In the genomic region with DNA sequence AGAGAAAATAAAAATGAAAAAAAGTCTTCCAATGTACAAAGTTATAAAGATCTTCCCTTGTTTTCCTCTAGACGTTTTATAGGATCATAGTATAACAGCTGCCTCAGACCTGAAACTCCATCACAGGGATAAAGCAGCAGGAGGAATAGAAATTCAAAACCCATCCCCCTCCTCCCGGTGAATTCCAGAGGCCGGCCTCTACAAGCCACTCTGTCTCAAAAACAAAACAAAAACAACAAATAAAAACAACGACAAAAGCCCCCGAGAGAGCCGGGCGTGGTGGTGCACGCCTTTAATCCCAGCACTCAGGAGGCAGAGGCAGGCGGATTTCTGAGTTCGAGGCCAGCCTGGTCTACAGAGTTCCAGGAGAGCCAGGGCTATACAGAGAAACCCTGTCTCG, we compare ENCODE assay signal across 12 mouse cellular contexts. TPM values are rescaled to one million over a fixed set of nuclear protein-coding genes. Genes with fewer than 3 reads are reported as not detected.
DNase-seq lines count a peak whose midpoint lies in the region; ATAC-seq and TF ChIP-seq lines count a peak whose summit lies in the region.
"Had no signal": no experiment of that assay in that cellular context is flagged by ENCODE, and none has a peak within 500 bp of the region (broad histone marks: within the 10 kb centered on the region; RNA-seq: fewer than 3 reads in every experiment).

No protein-coding gene starts in this region.

- peak overlapping the region; percentile 87; the same call in 1 of the 2 replicates for H3K9ac ChIP-seq in hindbrain, embryonic 13.5 days
- H3K9ac ChIP-seq in hindbrain, embryonic 11.5 days (ENCODE audit: low read depth, low read length), result no peak overlapping the region
- peak overlapping the region; percentile 52; the same call in 1 of the 2 replicates for H3K9ac ChIP-seq in ES-Bruce4 (ENCODE audit: low read depth, poor library complexity, severe bottlenecking)
- H3K9ac ChIP-seq in liver, embryonic 13.5 days, result peak overlapping the region; percentile 85

- H3K36me3 ChIP-seq in hindbrain, embryonic 13.5 days, result no peaks in the 10 kb centered on the region
- H3K36me3 ChIP-seq in hindbrain, embryonic 11.5 days (ENCODE audit: control insufficient read depth, insufficient read depth, low read length), result no peaks in the 10 kb centered on the region
- no peaks in the 10 kb centered on the region for H3K36me3 ChIP-seq in ES-Bruce4 (ENCODE audit: control insufficient read depth, insufficient read depth, low read length, poor library complexity, severe bottlenecking)
- H3K36me3 ChIP-seq in liver, embryonic 13.5 days, result no peaks in the 10 kb centered on the region
- H3K36me3 ChIP-seq: limb, embryonic 15.5 days had no signal

- no peaks in the 10 kb centered on the region for H3K27me3 ChIP-seq in cerebellum, adult 2 months (ENCODE audit: control insufficient read depth, insufficient read depth, low read length)
- peaks cover 26% of the 10 kb centered on the region for H3K27me3 ChIP-seq in hindbrain, embryonic 13.5 days
- H3K27me3 ChIP-seq in hindbrain, embryonic 11.5 days (ENCODE audit: control insufficient read depth, insufficient read depth, low read length), result peaks cover 19% of the 10 kb centered on the region
- no peaks in the 10 kb centered on the region for H3K27me3 ChIP-seq in ES-Bruce4 (ENCODE audit: control insufficient read depth, insufficient read depth, low read length, poor library complexity, severe bottlenecking)
- peaks cover 26% of the 10 kb centered on the region for H3K27me3 ChIP-seq in liver, embryonic 13.5 days

- TF ChIP-seq CTCF in cerebellum, adult 2 months (IDR thresholded peaks at IDR 0.05; ENCODE audit: borderline replicate concordance, insufficient read depth, low read depth, low read length), result no peak
- no peak for TF ChIP-seq CTCF in ES-Bruce4 (IDR thresholded peaks at IDR 0.05; ENCODE audit: low read depth, low read length)

- TF ChIP-seq POLR2A in cerebellum, adult 2 months (IDR thresholded peaks at IDR 0.05; ENCODE audit: borderline replicate concordance, insufficient read depth, low read length), result no peak
- no peak for TF ChIP-seq POLR2A in ES-Bruce4 (IDR thresholded peaks at IDR 0.05; ENCODE audit: insufficient read depth, low read length)

- no peak for TF ChIP-seq EP300 in ES-Bruce4 (IDR thresholded peaks at IDR 0.05; ENCODE audit: insufficient read depth, low read depth, low read length)

- WGBS in cerebellum, adult 2 months, result 79% methylated on average over 11 of the region's 11 CpGs
- 78% methylated on average over 11 of the region's 11 CpGs for WGBS in hindbrain, embryonic 13.5 days
- WGBS in hindbrain, embryonic 11.5 days, result 78% methylated on average over 11 of the region's 11 CpGs
- 63% methylated on average over 11 of the region's 11 CpGs for WGBS in liver, embryonic 13.5 days (ENCODE audit: insufficient replicate concordance)

- no peak for ATAC-seq in hindbrain, embryonic 13.5 days (ENCODE audit: low FRiP score)
- ATAC-seq in hindbrain, embryonic 11.5 days (ENCODE audit: low FRiP score), result no peak
- ATAC-seq in liver, embryonic 13.5 days (ENCODE audit: low read depth), result no peak
- ATAC-seq in megakaryocyte progenitor cell, adult 5-6 weeks (replicated peaks; ENCODE audit: poor library complexity), result no peak
- ATAC-seq in megakaryocyte-erythroid progenitor cell, adult 5-6 weeks (replicated peaks; ENCODE audit: low FRiP score, low TSS enrichment, poor library complexity, severe bottlenecking), result no peak

- H3K4me2 ChIP-seq in hindbrain, embryonic 13.5 days, result peak overlapping the region; percentile 76
- no peak overlapping the region for H3K4me2 ChIP-seq in hindbrain, embryonic 11.5 days (replicated peaks; ENCODE audit: low read depth, low read length)
- H3K4me2 ChIP-seq in liver, embryonic 13.5 days, result peak overlapping the region; percentile 98

- no peak for DNase-seq in cerebellum, adult 2 months
- no peak for DNase-seq in cerebellum, postnatal 14 days
- DNase-seq in hindbrain, embryonic 11.5 days (ENCODE audit: low spot score), result no peak
- DNase-seq in liver, embryonic 13.5 days, result no peak
- DNase-seq: kidney, adult 11 months; thymus, adult 18-20 months had no signal

- no peaks in the 10 kb centered on the region for H3K9me3 ChIP-seq in hindbrain, embryonic 13.5 days
- no peaks in the 10 kb centered on the region for H3K9me3 ChIP-seq in hindbrain, embryonic 11.5 days (ENCODE audit: control insufficient read depth, low read length)
- no peaks in the 10 kb centered on the region for H3K9me3 ChIP-seq in ES-Bruce4 (replicated peaks; ENCODE audit: control insufficient read depth, insufficient read depth, low read length, poor library complexity, severe bottlenecking)
- H3K9me3 ChIP-seq in liver, embryonic 13.5 days (replicated peaks), result peaks cover 4% of the 10 kb centered on the region; the same call in 1 of the 2 replicates
- H3K9me3 ChIP-seq: G1E; limb, embryonic 15.5 days had no signal

- H3K4me3 ChIP-seq in cerebellum, adult 2 months (replicated peaks; ENCODE audit: insufficient read depth, low read depth, low read length), result no peak overlapping the region
- no peak overlapping the region for H3K4me3 ChIP-seq in hindbrain, embryonic 13.5 days
- H3K4me3 ChIP-seq in hindbrain, embryonic 11.5 days (ENCODE audit: low read depth, low read length), result no peak overlapping the region
- no peak overlapping the region for H3K4me3 ChIP-seq in ES-Bruce4 (ENCODE audit: low read depth, low read length)
- H3K4me3 ChIP-seq in liver, embryonic 13.5 days (replicated peaks), result peak overlapping the region; percentile 78

- peaks cover 15% of the 10 kb centered on the region for H3K4me1 ChIP-seq in cerebellum, adult 2 months (ENCODE audit: control insufficient read depth, insufficient read depth, low read length)
- H3K4me1 ChIP-seq in hindbrain, embryonic 13.5 days (replicated peaks), result peaks cover 20% of the 10 kb centered on the region
- H3K4me1 ChIP-seq in hindbrain, embryonic 11.5 days (replicated peaks; ENCODE audit: control insufficient read depth, insufficient read depth, low read length), result peaks cover 6% of the 10 kb centered on the region; the same call in 1 of the 2 replicates
- H3K4me1 ChIP-seq in ES-Bruce4 (ENCODE audit: control insufficient read depth, insufficient read depth, low read length), result peaks cover 1% of the 10 kb centered on the region
- H3K4me1 ChIP-seq in liver, embryonic 13.5 days (replicated peaks), result peaks cover 66% of the 10 kb centered on the region

- peak overlapping the region; percentile 98; the same call in 1 of the 2 replicates for H3K27ac ChIP-seq in cerebellum, adult 2 months (ENCODE audit: insufficient read depth, low read length)
- H3K27ac ChIP-seq in hindbrain, embryonic 13.5 days, result no peak overlapping the region
- H3K27ac ChIP-seq in hindbrain, embryonic 11.5 days (ENCODE audit: low read depth, low read length), result no peak overlapping the region
- H3K27ac ChIP-seq in ES-Bruce4 (ENCODE audit: insufficient read depth, low read length), result no peak overlapping the region
- peak overlapping the region; percentile 74 for H3K27ac ChIP-seq in liver, embryonic 13.5 days
- H3K27ac ChIP-seq: limb, embryonic 15.5 days had no signal

RNA-seq across cellular contexts. Expression of gene Syngr1, which starts 1.0 kb away (rescaled TPM):
- polyA plus RNA-seq in cerebellum, adult 2 months (2012; rRNA removed), result 448 and 455 TPM in 2 replicates
- 27.9 and 28.3 TPM in 2 replicates for polyA plus RNA-seq in hindbrain, embryonic 13.5 days (2015; fragmentation: Nextera tagmentation; extraction: Ambion mirVana)
- polyA plus RNA-seq in hindbrain, embryonic 11.5 days (2014; fragmentation: Nextera tagmentation; extraction: Ambion mirVana), result 7.3 and 8.9 TPM in 2 replicates
- polyA plus RNA-seq in ES-Bruce4 (2011; ENCODE audit: insufficient read depth, insufficient read length, low read depth, missing spikeins), result 30.7 and 32.3 TPM in 2 replicates
- 16.0 and 20.5 TPM in 2 replicates for polyA plus RNA-seq in liver, embryonic 13.5 days (2015; fragmentation: Nextera tagmentation; extraction: Ambion mirVana)
- total RNA-seq in megakaryocyte progenitor cell, adult 5-6 weeks (2015), result 2.1 and 3.6 TPM in 2 replicates
- total RNA-seq in megakaryocyte progenitor cell, adult 5-6 weeks (2017), result 1.5 and 1.8 TPM in 2 replicates
- total RNA-seq in megakaryocyte-erythroid progenitor cell, adult 5-6 weeks (2014; fragmentation: Nextera tagmentation), result 12.7 and 18.1 TPM in 2 replicates
- total RNA-seq in megakaryocyte-erythroid progenitor cell, adult 5-6 weeks (2017), result 5.9 and 7.0 TPM in 2 replicates

RNA-seq across cellular contexts. Expression of gene Rpl3, which starts 1.5 kb away (rescaled TPM):
- polyA plus RNA-seq in cerebellum, adult 2 months (2012; rRNA removed), result 678 and 692 TPM in 2 replicates
- polyA plus RNA-seq in hindbrain, embryonic 13.5 days (2015; fragmentation: Nextera tagmentation; extraction: Ambion mirVana), result 613 and 622 TPM in 2 replicates
- polyA plus RNA-seq in hindbrain, embryonic 11.5 days (2014; fragmentation: Nextera tagmentation; extraction: Ambion mirVana), result 1,014 and 1,045 TPM in 2 replicates
- 2,815 and 3,044 TPM in 2 replicates for polyA plus RNA-seq in ES-Bruce4 (2011; ENCODE audit: insufficient read depth, insufficient read length, low read depth, missing spikeins)
- polyA plus RNA-seq in liver, embryonic 13.5 days (2015; fragmentation: Nextera tagmentation; extraction: Ambion mirVana), result 807 and 835 TPM in 2 replicates
- total RNA-seq in megakaryocyte progenitor cell, adult 5-6 weeks (2015), result 2,120 and 2,179 TPM in 2 replicates
- total RNA-seq in megakaryocyte progenitor cell, adult 5-6 weeks (2017), result 3,037 and 3,138 TPM in 2 replicates
- total RNA-seq in megakaryocyte-erythroid progenitor cell, adult 5-6 weeks (2014; fragmentation: Nextera tagmentation), result 2,690 and 2,775 TPM in 2 replicates
- 3,160 and 3,275 TPM in 2 replicates for total RNA-seq in megakaryocyte-erythroid progenitor cell, adult 5-6 weeks (2017)

RNA-seq across cellular contexts. Expression of gene Tab1, which starts 42.8 kb away (rescaled TPM):
- polyA plus RNA-seq in cerebellum, adult 2 months (2012; rRNA removed), result 50.0 and 50.2 TPM in 2 replicates
- polyA plus RNA-seq in hindbrain, embryonic 13.5 days (2015; fragmentation: Nextera tagmentation; extraction: Ambion mirVana), result 38.3 and 41.2 TPM in 2 replicates
- polyA plus RNA-seq in hindbrain, embryonic 11.5 days (2014; fragmentation: Nextera tagmentation; extraction: Ambion mirVana), result 21.6 and 24.7 TPM in 2 replicates
- polyA plus RNA-seq in ES-Bruce4 (2011; ENCODE audit: insufficient read depth, insufficient read length, low read depth, missing spikeins), result 13.5 and 15.6 TPM in 2 replicates
- 12.5 and 12.9 TPM in 2 replicates for polyA plus RNA-seq in liver, embryonic 13.5 days (2015; fragmentation: Nextera tagmentation; extraction: Ambion mirVana)
- total RNA-seq in megakaryocyte progenitor cell, adult 5-6 weeks (2015), result 4.0 and 6.0 TPM in 2 replicates
- total RNA-seq in megakaryocyte progenitor cell, adult 5-6 weeks (2017), result 15.7 and 19.2 TPM in 2 replicates
- total RNA-seq in megakaryocyte-erythroid progenitor cell, adult 5-6 weeks (2014; fragmentation: Nextera tagmentation), result 34.4 and 68.3 TPM in 2 replicates
- total RNA-seq in megakaryocyte-erythroid progenitor cell, adult 5-6 weeks (2017), result 13.8 and 20.4 TPM in 2 replicates

Comparison
In these comparisons a context has a peak if more than half of its experiments do, and no peak if none do; other contexts are left out.
1. H3K27ac ChIP-seq: peak in cerebellum, adult 2 months (single experiment) and liver, embryonic 13.5 days (single experiment); none in hindbrain, embryonic 13.5 days (single experiment), hindbrain, embryonic 11.5 days (single experiment) and ES-Bruce4 (single experiment).
2. RNA of gene Syngr1, which starts 1.0 kb away (polyA plus RNA-seq): 448 to 455 TPM in cerebellum, adult 2 months; 30.7 to 32.3 TPM in ES-Bruce4, 27.9 to 28.3 TPM in hindbrain, embryonic 13.5 days, 16.0 to 20.5 TPM in liver, embryonic 13.5 days and 7.3 to 8.9 TPM in hindbrain, embryonic 11.5 days; every median in the first group is over 10 times any median in the second.